In genomic region chr11:103952635-103953031, GRCm38 (mm10) we compare ENCODE assay signal across 8 mouse cellular contexts. TPM values are rescaled to one million over a fixed set of nuclear protein-coding genes. Genes with fewer than 3 reads are reported as not detected.
DNase-seq lines count a peak whose midpoint lies in the region; ATAC-seq and TF ChIP-seq lines count a peak whose summit lies in the region.

No protein-coding gene starts in this region.

- H3K9ac ChIP-seq in heart, embryonic 12.5 days: no peak overlapping the region
- H3K9ac ChIP-seq in heart, adult 2 months (ENCODE audit: low read depth, low read length): no peak overlapping the region
- H3K9ac ChIP-seq in forebrain, embryonic 14.5 days (ENCODE audit: low read length): peak overlapping the region; percentile 87; the same call in 1 of the 2 replicates
- peak overlapping the region; percentile 97 for H3K9ac ChIP-seq in liver, embryonic 14.5 days (replicated peaks)

- peaks cover 10% of the 10 kb centered on the region for H3K4me1 ChIP-seq in heart, embryonic 12.5 days (replicated peaks)
- H3K4me1 ChIP-seq in heart, adult 2 months (ENCODE audit: control insufficient read depth, insufficient read depth, low read length): peaks cover 3% of the 10 kb centered on the region
- peaks cover 51% of the 10 kb centered on the region for H3K4me1 ChIP-seq in E14TG2a.4 (replicated peaks; ENCODE audit: low read depth, low read length)
- H3K4me1 ChIP-seq in forebrain, embryonic 14.5 days (ENCODE audit: control insufficient read depth, insufficient read depth, low read length): peaks cover 11% of the 10 kb centered on the region
- H3K4me1 ChIP-seq in liver, embryonic 14.5 days (replicated peaks; ENCODE audit: control insufficient read depth in 2 of 2, insufficient read depth in 2 of 2, low read length in 1 of 2): peaks cover 11 to 21% of the 10 kb centered on the region in 2 experiments

- H3K27ac ChIP-seq in heart, embryonic 12.5 days (ENCODE audit: poor library complexity, severe bottlenecking): no peak overlapping the region
- no peak overlapping the region for H3K27ac ChIP-seq in heart, adult 2 months
- no peak overlapping the region for H3K27ac ChIP-seq in forebrain, embryonic 14.5 days (ENCODE audit: low read depth, low read length)
- H3K27ac ChIP-seq in liver, embryonic 14.5 days: no peak overlapping the region

- no peaks in the 10 kb centered on the region for H3K27me3 ChIP-seq in heart, embryonic 12.5 days (replicated peaks)
- no peaks in the 10 kb centered on the region for H3K27me3 ChIP-seq in heart, adult 2 months (ENCODE audit: control insufficient read depth, insufficient read depth, low read length)
- H3K27me3 ChIP-seq in E14TG2a.4 (ENCODE audit: insufficient read depth, low read length): no peaks in the 10 kb centered on the region
- H3K27me3 ChIP-seq in forebrain, embryonic 14.5 days (replicated peaks; ENCODE audit: control insufficient read depth, insufficient read depth, low read length): no peaks in the 10 kb centered on the region
- no peaks in the 10 kb centered on the region for H3K27me3 ChIP-seq in liver, embryonic 14.5 days (ENCODE audit: control insufficient read depth, insufficient read depth, low read length)

- peaks cover 3% of the 10 kb centered on the region; the same call in 1 of the 2 replicates for H3K79me2 ChIP-seq in heart, adult 2 months (replicated peaks; ENCODE audit: control insufficient read depth, insufficient read depth, low read length)

- no peak for TF ChIP-seq CTCF in heart, adult 2 months (IDR thresholded peaks at IDR 0.05)
- no peak for TF ChIP-seq CTCF in E14TG2a.4 (conservative IDR thresholded peaks at IDR 0.05; ENCODE audit: low read length)
- no peak for TF ChIP-seq CTCF in liver, embryonic 14.5 days (IDR thresholded peaks at IDR 0.05; ENCODE audit: low read depth)

- 68% methylated on average over 5 of the region's 5 CpGs for WGBS in heart, embryonic 12.5 days
- 93% methylated on average over 5 of the region's 5 CpGs for WGBS in heart, adult 2 months
- 58% methylated on average over 5 of the region's 5 CpGs for WGBS in forebrain, embryonic 14.5 days
- 66% methylated on average over 5 of the region's 5 CpGs for WGBS in liver, embryonic 14.5 days (ENCODE audit: insufficient replicate concordance)

- TF ChIP-seq POLR2A in heart, adult 2 months (IDR thresholded peaks at IDR 0.05; ENCODE audit: insufficient read depth, low read depth, low read length): no peak

- DNase-seq in heart, adult 2 months: no peak
- DNase-seq in forebrain, embryonic 14.5 days (ENCODE audit: low spot score): no peak
- DNase-seq in liver, embryonic 14.5 days (ENCODE audit: low read depth in 3 of 3, low spot score in 3 of 3): no peak
- no peak for DNase-seq in thymus, postnatal 25 days
- DNase-seq in thymus, postnatal 36 days: no peak
- DNase-seq in spleen, postnatal 36 days (ENCODE audit: low spot score in 2 of 2): no peak

- peak overlapping the region; percentile 84; the same call in 1 of the 2 replicates for H3K4me2 ChIP-seq in heart, embryonic 12.5 days
- H3K4me2 ChIP-seq in forebrain, embryonic 14.5 days (ENCODE audit: low read length): peak overlapping the region; percentile 59
- peak overlapping the region; percentile 91 for H3K4me2 ChIP-seq in liver, embryonic 14.5 days (ENCODE audit: low read depth)

- H3K9me3 ChIP-seq in heart, embryonic 12.5 days (replicated peaks): no peaks in the 10 kb centered on the region
- no peaks in the 10 kb centered on the region for H3K9me3 ChIP-seq in E14TG2a.4 (ENCODE audit: low read length)
- H3K9me3 ChIP-seq in forebrain, embryonic 14.5 days (replicated peaks; ENCODE audit: control insufficient read depth, low read length): no peaks in the 10 kb centered on the region
- H3K9me3 ChIP-seq in liver, embryonic 14.5 days (ENCODE audit: control insufficient read depth, low read length): no peaks in the 10 kb centered on the region

- no peak for TF ChIP-seq EP300 in heart, adult 2 months (IDR thresholded peaks at IDR 0.05; ENCODE audit: insufficient read depth, low read depth, low read length)
- TF ChIP-seq EP300 in liver, embryonic 14.5 days (IDR thresholded peaks at IDR 0.05; ENCODE audit: low read depth): no peak

- no peaks in the 10 kb centered on the region for H3K36me3 ChIP-seq in heart, embryonic 12.5 days
- no peaks in the 10 kb centered on the region for H3K36me3 ChIP-seq in heart, adult 2 months (ENCODE audit: control insufficient read depth, insufficient read depth, low read length)
- H3K36me3 ChIP-seq in E14TG2a.4 (ENCODE audit: insufficient read depth, low read length): no peaks in the 10 kb centered on the region
- no peaks in the 10 kb centered on the region for H3K36me3 ChIP-seq in forebrain, embryonic 14.5 days (ENCODE audit: control insufficient read depth, insufficient read depth, low read length)
- no peaks in the 10 kb centered on the region for H3K36me3 ChIP-seq in liver, embryonic 14.5 days (replicated peaks; ENCODE audit: control insufficient read depth, insufficient read depth, low read depth)

- no peak for ATAC-seq in heart, embryonic 12.5 days (ENCODE audit: insufficient number of reproducible peaks, low FRiP score)
- no peak for ATAC-seq in forebrain, embryonic 14.5 days
- ATAC-seq in liver, embryonic 14.5 days (ENCODE audit: insufficient read depth): no peak

- intact Hi-C loops in heart, adult 2 months (cut with DNase I): no loop called here

- peak overlapping the region; percentile 84; the same call in 1 of the 2 replicates for H3K4me3 ChIP-seq in heart, embryonic 12.5 days
- no peak overlapping the region; the same call in 1 of the 2 replicates for H3K4me3 ChIP-seq in heart, adult 2 months
- H3K4me3 ChIP-seq in E14TG2a.4 (replicated peaks; ENCODE audit: low read length): peak overlapping the region; percentile 95
- peak overlapping the region; percentile 74 for H3K4me3 ChIP-seq in forebrain, embryonic 14.5 days (ENCODE audit: low read depth, low read length)
- H3K4me3 ChIP-seq in liver, embryonic 14.5 days (ENCODE audit: insufficient read depth in 1 of 2, low read depth in 2 of 2, low read length in 2 of 2): peak overlapping the region; percentile 7 to 73; a peak in 3 of 4 replicates

RNA-seq across cellular contexts. Expression of gene Nsf, which starts 1.2 kb away (rescaled TPM):
- polyA plus RNA-seq in heart, embryonic 12.5 days (2016; fragmentation: Nextera tagmentation; extraction: Ambion mirVana): 36.4 and 42.5 TPM in 2 replicates
- total RNA-seq in heart, adult 2 months (2021): 10 to 100 TPM; 26.9 to 28.7 TPM
- polyA plus RNA-seq in heart, adult 2 months (2012; rRNA removed): 14.0 and 16.5 TPM in 2 replicates
- 64.4 and 81.6 TPM in 2 replicates for polyA plus RNA-seq in forebrain, embryonic 14.5 days (2014; fragmentation: Nextera tagmentation; extraction: Ambion mirVana)
- polyA plus RNA-seq in liver, embryonic 14.5 days (2012; rRNA removed): 10.7 and 12.9 TPM in 2 replicates
- 18.9 and 19.9 TPM in 2 replicates for polyA plus RNA-seq in liver, embryonic 14.5 days (2014; fragmentation: Nextera tagmentation; extraction: Ambion mirVana)

RNA-seq across cellular contexts. Expression of gene Arf2, which starts 13.9 kb away (rescaled TPM):
- 60.3 and 65.8 TPM in 2 replicates for polyA plus RNA-seq in heart, embryonic 12.5 days (2016; fragmentation: Nextera tagmentation; extraction: Ambion mirVana)
- 10 to 100 TPM; 27.8 to 33.5 TPM for total RNA-seq in heart, adult 2 months (2021)
- polyA plus RNA-seq in heart, adult 2 months (2012; rRNA removed): 13.7 and 25.2 TPM in 2 replicates
- 176 and 193 TPM in 2 replicates for polyA plus RNA-seq in forebrain, embryonic 14.5 days (2014; fragmentation: Nextera tagmentation; extraction: Ambion mirVana)
- 8.3 and 12.1 TPM in 2 replicates for polyA plus RNA-seq in liver, embryonic 14.5 days (2012; rRNA removed)
- polyA plus RNA-seq in liver, embryonic 14.5 days (2014; fragmentation: Nextera tagmentation; extraction: Ambion mirVana): 17.5 and 21.0 TPM in 2 replicates

Comparison
In these comparisons a context has a peak if more than half of its experiments do, and no peak if none do; other contexts are left out.
1. H3K9ac ChIP-seq: peak in forebrain, embryonic 14.5 days (single experiment) and liver, embryonic 14.5 days (single experiment); none in heart, embryonic 12.5 days (single experiment) and heart, adult 2 months (single experiment).
2. Peak in every context shown above with its lines, with median percentiles within 50 percentile points of each other: H3K4me2 ChIP-seq.